Mouse (Mus musculus) kidney, embryonic 16.5 days (tissue): Measurements from ENCODE around the gene Tbc1d24. TPM values are rescaled to one million over a fixed set of nuclear protein-coding genes. Genes with fewer than 3 reads are reported as not detected.

Source experiments
- ATAC-seq: fragments of 200-750 bp; cut with Nextera tagmentation; 2 replicates; pipeline ENCODE4 v1.8.0; 2017; ENCODE audit warnings: moderate TSS enrichment; ENCODE audit not compliant: low FRiP score, low TSS enrichment
- H3K27ac ChIP-seq: fragments of 300-500 bp; sonication (generic); 2 replicates; pipeline ENCODE4 v1.5.1; 2014; ENCODE audit warnings: low read length
- H3K27me3 ChIP-seq: fragments of 300-500 bp; sonication (generic); 2 replicates; pipeline ENCODE4 v1.6.1; 2014; ENCODE audit warnings: low read length, control low read depth, mixed read lengths; ENCODE audit not compliant: insufficient read depth
- H3K36me3 ChIP-seq: fragments of 300-500 bp; sonication (generic); 2 replicates; pipeline ENCODE4 v1.6.1; 2014; ENCODE audit warnings: low read length, control low read depth, mixed read lengths; ENCODE audit not compliant: insufficient read depth
- H3K4me1 ChIP-seq: fragments of 300-500 bp; sonication (generic); 2 replicates; pipeline ENCODE4 v1.6.1; 2014; ENCODE audit warnings: low read length, control low read depth, mixed read lengths; ENCODE audit not compliant: insufficient read depth
- H3K4me2 ChIP-seq: fragments of 300-500 bp; sonication (generic); replicated peaks from 2 replicates; pipeline ENCODE4 v1.6.1; 2014; ENCODE audit warnings: low read depth, low read length
- H3K4me3 ChIP-seq: fragments of 300-500 bp; sonication (generic); 2 replicates; pipeline ENCODE4 v1.5.1; 2014; ENCODE audit warnings: mild to moderate bottlenecking, low read length
- H3K9ac ChIP-seq: fragments of 300-500 bp; sonication (generic); replicated peaks from 2 replicates; pipeline ENCODE4 v1.6.1; 2014; ENCODE audit warnings: low read length
- H3K9me3 ChIP-seq: fragments of 300-500 bp; sonication (generic); 2 replicates; pipeline ENCODE4 v1.6.1; 2016; ENCODE audit warnings: low read length, control low read depth
- WGBS: fragments of 180-500 bp; shearing (Covaris S2); extraction: QIAGEN DNeasy Blood & Tissue Kit; methylation state at CpG from one replicate; pipeline ENCODE4 v1.1.7; 2014; 5-methylcytosine and 5-hydroxymethylcytosine counted together
- polyA plus RNA-seq: library from polyadenylated mRNA; unstranded; fragments of >200 nt; fragmentation: Nextera tagmentation; extraction: Ambion mirVana; gene quantifications from 2 replicates; pipeline ENCODE4 v1.2.1, GENCODE M21; 2015

Gene Tbc1d24
- polyA plus RNA-seq, 1 experiment from 2014 or later = 5.6 TPM

- Histone ChIP-seq H3K9me3 (no peaks in the 10 kb centered on the region), H3K4me2 (no peak overlapping the region), H3K9ac (no peak overlapping the region), H3K4me1 (no peaks in the 10 kb centered on the region), H3K36me3 (peaks cover 77% of the 10 kb centered on the region), H3K27me3 (no peaks in the 10 kb centered on the region), H3K4me3 (no peak overlapping the region), H3K27ac (no peak overlapping the region)
- 86% methylated on average over 7 of the region's 7 CpGs for WGBS
- ATAC-seq = no peak
These were observed 22.6 kb upstream of the Tbc1d24 start for GRCm38 (mm10) chr17:24227941-24228340.

- Histone ChIP-seq H3K4me1 (no peaks in the 10 kb centered on the region), H3K4me2 (no peak overlapping the region), H3K27me3 (no peaks in the 10 kb centered on the region), H3K9ac (no peak overlapping the region), H3K36me3 (peaks cover 66% of the 10 kb centered on the region), H3K9me3 (no peaks in the 10 kb centered on the region), H3K4me3 (no peak overlapping the region), H3K27ac (no peak overlapping the region)
- 90% methylated on average over 8 of the region's 8 CpGs for WGBS
- ATAC-seq = no peak
These were observed 21.4 kb upstream of the Tbc1d24 start for GRCm38 (mm10) chr17:24226721-24227120.

- H3K27ac ChIP-seq = no peak overlapping the region
- H3K27me3 ChIP-seq = no peaks in the 10 kb centered on the region
- no peak overlapping the region for H3K4me2 ChIP-seq
- no peak for ATAC-seq
- 94% methylated on average over 5 of the region's 5 CpGs for WGBS
- no peaks in the 10 kb centered on the region for H3K4me1 ChIP-seq
- H3K9ac ChIP-seq = no peak overlapping the region
- peaks cover 58% of the 10 kb centered on the region for H3K36me3 ChIP-seq
- H3K9me3 ChIP-seq = no peaks in the 10 kb centered on the region
- H3K4me3 ChIP-seq = no peak overlapping the region
These were observed 20.5 kb upstream of the Tbc1d24 start for GRCm38 (mm10) chr17:24225851-24226250.

- 84% methylated on average over 10 of the region's 10 CpGs for WGBS
- Histone ChIP-seq H3K9me3 (no peaks in the 10 kb centered on the region), H3K4me2 (no peak overlapping the region), H3K27ac (no peak overlapping the region), H3K27me3 (no peaks in the 10 kb centered on the region), H3K36me3 (peaks cover 50% of the 10 kb centered on the region), H3K9ac (no peak overlapping the region), H3K4me3 (no peak overlapping the region), H3K4me1 (peaks cover 5% of the 10 kb centered on the region)
- no peak for ATAC-seq
These were observed 19.4 kb upstream of the Tbc1d24 start for GRCm38 (mm10) chr17:24224741-24225140.

- Histone ChIP-seq H3K9ac (no peak overlapping the region), H3K4me1 (peaks cover 8% of the 10 kb centered on the region), H3K4me2 (no peak overlapping the region), H3K27me3 (no peaks in the 10 kb centered on the region), H3K4me3 (no peak overlapping the region), H3K9me3 (no peaks in the 10 kb centered on the region), H3K27ac (no peak overlapping the region), H3K36me3 (peaks cover 42% of the 10 kb centered on the region)
- 89% methylated on average over 5 of the region's 5 CpGs for WGBS
- no peak for ATAC-seq
These were observed 18.2 kb upstream of the Tbc1d24 start for GRCm38 (mm10) chr17:24223513-24223912.

GRCm38 (mm10) chr17:24222653-24223052 lies 17.3 kb upstream of the Tbc1d24 start:
- H3K4me2 ChIP-seq = no peak overlapping the region
- no peak overlapping the region for H3K4me3 ChIP-seq
- no peak for ATAC-seq
- H3K4me1 ChIP-seq = peaks cover 8% of the 10 kb centered on the region
- no peak overlapping the region for H3K9ac ChIP-seq
- no peaks in the 10 kb centered on the region for H3K9me3 ChIP-seq
- peaks cover 43% of the 10 kb centered on the region for H3K36me3 ChIP-seq
- 62% methylated on average over 6 of the region's 6 CpGs for WGBS
- H3K27me3 ChIP-seq = no peaks in the 10 kb centered on the region
- H3K27ac ChIP-seq = no peak overlapping the region

GRCm38 (mm10) chr17:24220435-24221411 lies 15.4 kb upstream of the Tbc1d24 start, which contains the start of gene Tedc2:
Gene Tedc2, minus strand, starts transcription at chr17:24220851.
- H3K36me3 ChIP-seq = peaks cover 39% of the 10 kb centered on the region
- 5% methylated on average over 41 of the region's 41 CpGs for WGBS
- no peaks in the 10 kb centered on the region for H3K9me3 ChIP-seq
- peaks cover 8% of the 10 kb centered on the region for H3K4me1 ChIP-seq
- ATAC-seq = peak; percentile 94
- H3K4me3 ChIP-seq = peak within 1 kb of the TSS; percentile 75
- H3K27me3 ChIP-seq = no peaks in the 10 kb centered on the region
- peak within 1 kb of the TSS; percentile 8 for H3K27ac ChIP-seq
- H3K4me2 ChIP-seq = peak within 1 kb of the TSS; percentile 87
- peak within 1 kb of the TSS; percentile 77 for H3K9ac ChIP-seq

GRCm38 (mm10) chr17:24216836-24217235 lies 11.5 kb upstream of the Tbc1d24 start:
- 75% methylated on average over 4 of the region's 4 CpGs for WGBS
- ATAC-seq = no peak
- Histone ChIP-seq H3K4me2 (no peak overlapping the region), H3K9me3 (no peaks in the 10 kb centered on the region), H3K4me1 (peaks cover 15% of the 10 kb centered on the region), H3K36me3 (peaks cover 19% of the 10 kb centered on the region), H3K27me3 (no peaks in the 10 kb centered on the region), H3K27ac (no peak overlapping the region), H3K4me3 (no peak overlapping the region), H3K9ac (no peak overlapping the region)

- no peak overlapping the region for H3K27ac ChIP-seq
- WGBS = 78% methylated on average over 6 of the region's 6 CpGs
- no peak overlapping the region for H3K9ac ChIP-seq
- ATAC-seq = no peak
- H3K4me3 ChIP-seq = no peak overlapping the region
- H3K36me3 ChIP-seq = peaks cover 19% of the 10 kb centered on the region
- peaks cover under 1% of the 10 kb centered on the region; the same call in 1 of the 2 replicates for H3K27me3 ChIP-seq
- no peaks in the 10 kb centered on the region for H3K9me3 ChIP-seq
- H3K4me2 ChIP-seq = no peak overlapping the region
- peaks cover 36% of the 10 kb centered on the region for H3K4me1 ChIP-seq
These were observed 7.8 kb upstream of the Tbc1d24 start for GRCm38 (mm10) chr17:24213186-24213585.

- WGBS = 30% methylated on average over 5 of the region's 5 CpGs
These were observed 7.2 kb upstream of the Tbc1d24 start for GRCm38 (mm10) chr17:24212441-24213018.

More at GRCm38 (mm10) chr17:24212441-24213018, 7.2 kb upstream of the Tbc1d24 start:
- no peak overlapping the region for H3K27ac ChIP-seq
- ATAC-seq = no peak
- H3K4me2 ChIP-seq = peak overlapping the region; percentile 79
- H3K36me3 ChIP-seq = peaks cover 12% of the 10 kb centered on the region
- H3K9me3 ChIP-seq = no peaks in the 10 kb centered on the region
- H3K9ac ChIP-seq = no peak overlapping the region
- peaks cover 43% of the 10 kb centered on the region for H3K4me1 ChIP-seq
- H3K27me3 ChIP-seq = peaks cover 7% of the 10 kb centered on the region
- H3K4me3 ChIP-seq = peak overlapping the region; percentile 55
